Mouse (Mus musculus) forebrain, postnatal 0 days (tissue): ENCODE data around the gene Smtn. TPM values are rescaled to one million over a fixed set of nuclear protein-coding genes. Genes with fewer than 3 reads are reported as not detected.

Experiments
- ATAC-seq: fragments of 200-750 bp; cut with Nextera tagmentation; 2 replicates; pipeline ENCODE4 v1.8.0; 2017; ENCODE audit warnings: mild to moderate bottlenecking, moderate library complexity
- DNase-seq: peaks from one replicate; pipeline ENCODE4 v3.0.0-alpha.2; 2015
- H3K27ac ChIP-seq: fragments of 300-500 bp; sonication (generic); 2 replicates; pipeline ENCODE4 v1.5.1; 2014; ENCODE audit warnings: low read depth, mild to moderate bottlenecking, antibody characterized with exemption, low read length, moderate library complexity, mixed read lengths
- H3K27me3 ChIP-seq: fragments of 300-500 bp; sonication (generic); 2 replicates; pipeline ENCODE4 v1.6.1; 2014; ENCODE audit warnings: mild to moderate bottlenecking, low read length, mixed read lengths; ENCODE audit not compliant: insufficient read depth
- H3K36me3 ChIP-seq: fragments of 300-500 bp; sonication (generic); 2 replicates; pipeline ENCODE4 v1.6.1; 2014; ENCODE audit warnings: mild to moderate bottlenecking, moderate library complexity; ENCODE audit not compliant: insufficient read depth
- H3K4me1 ChIP-seq: fragments of 300-500 bp; sonication (generic); 2 replicates; pipeline ENCODE4 v1.6.1; 2014; ENCODE audit warnings: antibody characterized with exemption; ENCODE audit not compliant: insufficient read depth
- H3K4me2 ChIP-seq: fragments of 300-500 bp; sonication (generic); 2 replicates; pipeline ENCODE4 v1.6.1; 2014; ENCODE audit warnings: low read depth, mild to moderate bottlenecking, moderate library complexity
- H3K4me3 ChIP-seq: fragments of 300-500 bp; sonication (generic); 2 replicates; pipeline ENCODE4 v1.5.1; 2014; ENCODE audit warnings: low read depth, low read length, mixed read lengths
- H3K9ac ChIP-seq: fragments of 300-500 bp; sonication (generic); 2 replicates; pipeline ENCODE4 v1.6.1; 2014; ENCODE audit warnings: mild to moderate bottlenecking
- H3K9me3 ChIP-seq: fragments of 300-500 bp; sonication (generic); 2 replicates; pipeline ENCODE4 v1.6.1; 2016; ENCODE audit warnings: low read length
- CTCF ChIP-seq: sonication (generic); IDR thresholded peaks from 2 replicates; pipeline ENCODE4 v1.5.1; 2016; ENCODE audit warnings: antibody characterized with exemption, control low read depth, low read depth
- WGBS: fragments of 180-500 bp; shearing (Covaris S2); extraction: QIAGEN DNeasy Blood & Tissue Kit; methylation state at CpG from one replicate; pipeline ENCODE4 v1.1.7; 2014; 5-methylcytosine and 5-hydroxymethylcytosine counted together
- polyA plus RNA-seq: library from polyadenylated mRNA; unstranded; fragments of >200 nt; fragmentation: Nextera tagmentation; extraction: Ambion mirVana; gene quantifications from 2 replicates; pipeline ENCODE4 v1.2.1, GENCODE M21; 2015
- total RNA-seq: library from RNA; depleted of rRNA; stranded (reverse); fragments of >200 nt; gene quantifications from 2 replicates; pipeline ENCODE4 v1.2.3, GENCODE M21; 2014

Smtn gene
- total and polyA plus RNA-seq, 2 experiments from 2014 or later, result 7.9 to 8.7 TPM

DNA sequence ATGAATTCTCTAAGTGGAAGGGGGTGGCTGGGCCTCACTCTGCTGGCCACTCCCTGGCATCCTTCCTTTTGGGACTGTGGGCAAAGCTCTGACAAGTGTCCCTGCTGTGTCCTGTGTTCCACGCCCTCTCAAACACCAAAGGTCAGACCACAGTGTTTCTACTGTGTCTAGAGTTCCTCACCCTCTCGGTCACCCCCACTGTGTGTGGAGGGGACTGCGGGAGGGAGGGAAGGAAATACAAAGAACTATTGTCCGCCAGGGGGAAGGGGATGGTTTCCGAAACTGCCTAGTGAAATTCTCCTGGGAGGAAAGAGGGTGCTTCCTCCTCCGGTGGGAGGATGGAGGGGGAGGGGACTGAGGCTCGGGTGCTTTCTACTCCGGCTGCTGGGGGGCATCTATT is 5.5 kb downstream of the Smtn start:
- Histone ChIP-seq H3K4me3 (peak overlapping the region; percentile 47), H3K9ac (peak overlapping the region; percentile 60), H3K9me3 (no peaks in the 10 kb centered on the region), H3K36me3 (no peaks in the 10 kb centered on the region), H3K27me3 (no peaks in the 10 kb centered on the region), H3K27ac (no peak overlapping the region), H3K4me2 (peak overlapping the region; percentile 67), H3K4me1 (peaks cover 4% of the 10 kb centered on the region; the same call in 1 of the 2 replicates)
- ATAC-seq, result no peak
- TF ChIP-seq CTCF, result no peak
- 9% methylated on average over 8 of the region's 8 CpGs for WGBS
- no peak for DNase-seq

DNA sequence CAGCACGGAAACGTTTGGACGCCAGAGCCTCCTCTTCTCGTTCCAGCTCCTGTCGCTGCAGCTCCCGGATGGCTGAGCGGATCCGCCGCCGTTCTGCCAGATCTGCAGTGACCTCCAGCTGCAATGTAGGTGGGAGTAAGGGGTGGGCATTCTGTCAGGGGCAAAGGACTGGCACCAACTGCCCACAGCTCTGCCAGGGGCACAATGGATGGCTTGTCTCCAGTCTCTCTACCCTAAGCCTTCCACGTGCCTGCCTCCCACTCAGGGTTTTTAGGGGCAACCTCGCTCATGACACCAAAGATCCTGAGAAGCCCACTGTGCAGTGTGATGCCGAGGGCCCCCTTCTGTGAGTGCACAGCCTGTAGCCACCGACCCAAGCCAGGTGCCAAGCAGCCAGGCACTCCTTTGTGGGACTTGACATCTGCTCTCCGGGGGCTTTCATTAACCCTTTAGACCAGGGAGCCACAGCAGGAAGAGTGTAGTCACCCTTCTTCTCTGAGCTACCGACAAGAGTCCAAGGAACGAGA is 6.9 kb downstream of the Smtn start:
- Histone ChIP-seq H3K4me2 (no peak overlapping the region), H3K9me3 (no peaks in the 10 kb centered on the region), H3K4me1 (peaks cover 2% of the 10 kb centered on the region; the same call in 1 of the 2 replicates), H3K4me3 (no peak overlapping the region), H3K27me3 (no peaks in the 10 kb centered on the region), H3K36me3 (no peaks in the 10 kb centered on the region), H3K9ac (no peak overlapping the region), H3K27ac (no peak overlapping the region)
- WGBS, result 83% methylated on average over 17 of the region's 17 CpGs
- no peak for ATAC-seq
- DNase-seq, result no peak
- no peak for TF ChIP-seq CTCF

DNA sequence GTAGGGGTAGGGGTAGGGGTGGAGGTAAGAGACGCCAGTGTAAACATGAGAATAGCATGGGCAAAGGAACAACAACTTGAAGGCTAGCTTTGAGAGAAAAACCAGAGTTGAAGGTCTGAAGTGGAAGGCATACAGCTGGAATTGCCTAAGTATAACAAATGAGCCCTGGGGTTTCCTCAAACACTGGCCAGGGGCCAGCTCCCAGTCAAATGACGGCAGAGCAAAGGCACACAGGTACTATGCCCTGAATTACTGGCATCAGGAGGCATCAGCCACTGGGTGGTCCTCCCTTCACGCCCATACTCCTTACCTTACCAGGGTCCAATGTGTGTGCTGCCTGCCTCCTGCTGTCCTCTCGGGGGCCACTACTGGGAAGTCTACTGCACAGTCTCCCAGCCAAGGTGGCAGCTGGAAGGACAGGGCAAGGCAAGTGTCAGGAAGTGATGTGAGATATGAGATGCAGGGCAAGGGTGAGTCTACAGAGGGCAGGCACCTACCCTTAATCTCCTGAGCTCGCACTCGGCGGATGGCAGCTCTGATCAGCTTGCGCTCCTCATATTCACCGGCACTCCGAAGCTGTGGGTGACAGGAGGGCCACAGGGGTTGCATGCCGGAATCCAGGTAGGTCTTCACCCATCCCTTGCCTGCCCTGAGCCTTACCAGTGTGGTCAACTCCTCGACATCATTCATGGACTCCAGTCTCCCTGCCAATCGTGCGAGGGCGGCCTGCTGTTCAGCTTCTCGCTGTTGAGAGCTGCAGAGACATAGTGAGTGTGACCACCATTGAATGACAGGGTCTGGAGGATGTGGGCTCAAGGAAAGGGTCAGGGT is 8.1 kb downstream of the Smtn start:
- H3K36me3 ChIP-seq, result no peaks in the 10 kb centered on the region
- DNase-seq, result no peak

DNA sequence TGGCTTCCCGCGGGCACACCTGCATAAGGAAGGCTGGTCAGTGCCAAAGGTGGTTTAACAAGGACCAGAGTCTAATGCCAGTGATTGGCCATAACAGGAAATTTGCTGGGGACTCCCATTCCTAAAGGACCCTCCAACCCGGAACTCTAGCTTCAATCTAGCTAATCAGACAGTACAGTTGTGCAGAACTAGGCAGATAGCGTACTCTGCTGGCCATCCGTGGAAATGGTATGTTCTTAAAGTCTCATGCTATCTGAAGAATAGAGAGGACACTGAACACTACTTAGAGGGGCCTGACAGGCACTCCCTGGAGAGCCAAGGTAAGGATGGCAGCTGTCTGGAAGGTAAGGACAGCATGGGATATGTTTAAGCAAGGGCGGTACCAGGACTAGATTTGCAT is 8.8 kb downstream of the Smtn start:
- H3K4me1 ChIP-seq, result no peaks in the 10 kb centered on the region
- 83% methylated on average over 6 of the region's 6 CpGs for WGBS
- no peaks in the 10 kb centered on the region for H3K9me3 ChIP-seq
- H3K9ac ChIP-seq, result no peak overlapping the region
- no peak overlapping the region for H3K4me2 ChIP-seq
- H3K27me3 ChIP-seq, result no peaks in the 10 kb centered on the region
- no peak overlapping the region for H3K4me3 ChIP-seq
- DNase-seq, result peak; percentile 63
- no peaks in the 10 kb centered on the region for H3K36me3 ChIP-seq
- ATAC-seq, result no peak
- no peak overlapping the region for H3K27ac ChIP-seq
- TF ChIP-seq CTCF, result peak; percentile 79

More for the DNA sequence above, 8.1 kb downstream of the Smtn start:
- no peak overlapping the region for H3K27ac ChIP-seq
- no peaks in the 10 kb centered on the region for H3K27me3 ChIP-seq
- H3K4me1 ChIP-seq, result no peaks in the 10 kb centered on the region
- ATAC-seq, result no peak
- H3K4me3 ChIP-seq, result no peak overlapping the region
- no peak overlapping the region for H3K4me2 ChIP-seq
- no peak overlapping the region for H3K9ac ChIP-seq
- WGBS, result 89% methylated on average over 16 of the region's 16 CpGs
- TF ChIP-seq CTCF, result no peak
- no peaks in the 10 kb centered on the region for H3K9me3 ChIP-seq

DNA sequence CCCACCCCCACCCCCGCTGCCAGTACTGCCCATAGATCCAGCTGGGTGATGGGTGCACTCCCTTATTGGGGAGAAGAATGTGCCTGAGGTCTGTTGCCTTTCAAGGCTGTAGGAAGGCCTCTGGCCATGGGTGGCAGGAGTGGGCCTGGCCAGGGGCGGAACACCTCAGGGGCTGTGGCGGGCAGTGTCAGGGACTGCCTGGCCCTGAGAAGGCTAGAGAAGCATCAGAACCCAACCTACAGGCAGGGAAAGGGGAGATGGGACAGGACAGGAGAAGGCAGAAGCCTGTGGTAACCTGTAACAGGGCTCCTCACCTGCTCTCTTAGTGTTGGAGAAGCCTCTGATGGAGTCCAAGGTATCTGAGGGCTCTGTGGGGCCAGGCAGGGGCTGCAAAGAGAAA is 9.7 kb downstream of the Smtn start:
- Histone ChIP-seq H3K4me1 (no peaks in the 10 kb centered on the region), H3K4me3 (no peak overlapping the region), H3K9me3 (no peaks in the 10 kb centered on the region), H3K36me3 (no peaks in the 10 kb centered on the region), H3K9ac (no peak overlapping the region), H3K4me2 (no peak overlapping the region), H3K27ac (no peak overlapping the region), H3K27me3 (no peaks in the 10 kb centered on the region)
- WGBS, result 89% methylated on average over 3 of the region's 3 CpGs
- DNase-seq, result no peak
- ATAC-seq, result no peak
- no peak for TF ChIP-seq CTCF

DNA sequence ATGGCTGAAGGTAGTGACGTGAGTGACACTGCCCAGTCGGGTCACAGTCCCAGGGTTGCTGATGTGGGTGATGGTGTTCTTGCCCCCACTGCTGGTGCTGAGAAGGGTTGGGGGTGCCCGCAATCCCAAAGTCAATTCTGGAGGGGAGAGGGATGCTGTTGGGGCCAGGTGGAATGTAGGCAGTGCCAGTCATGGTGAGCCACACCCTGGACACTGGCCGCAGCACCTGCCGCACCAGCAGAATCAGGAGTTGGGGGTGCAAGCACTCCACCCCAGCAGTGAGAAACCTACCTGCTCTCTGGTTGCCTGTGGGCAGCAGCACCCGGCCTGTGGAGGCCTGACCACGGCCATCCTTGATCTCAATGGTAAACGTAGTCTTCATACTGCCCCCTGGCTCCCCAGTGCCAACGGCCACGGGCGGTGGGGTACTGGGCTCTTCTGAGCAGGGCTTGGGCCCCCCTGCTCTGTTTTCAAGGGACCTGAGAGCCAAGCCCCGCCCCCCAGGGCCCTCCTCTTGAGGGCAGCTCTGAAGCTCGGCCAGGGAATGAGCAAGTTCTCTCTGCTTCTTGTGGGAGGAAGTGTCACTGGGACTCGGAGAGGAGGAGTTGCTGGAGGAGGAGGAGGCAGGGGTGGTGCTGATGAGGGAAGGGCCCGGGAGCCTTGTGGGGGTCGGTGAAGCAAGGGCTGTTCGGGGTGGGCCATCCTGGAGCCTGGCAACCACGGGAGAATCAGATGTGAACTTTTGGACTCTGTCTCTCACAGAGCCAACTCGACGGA is 10.7 kb downstream of the Smtn start:
- TF ChIP-seq CTCF, result no peak
- DNase-seq, result no peak
- H3K4me3 ChIP-seq, result no peak overlapping the region
- WGBS, result 81% methylated on average over 20 of the region's 20 CpGs
- H3K4me1 ChIP-seq, result no peaks in the 10 kb centered on the region
- H3K27me3 ChIP-seq, result no peaks in the 10 kb centered on the region
- no peaks in the 10 kb centered on the region for H3K36me3 ChIP-seq
- no peak for ATAC-seq
- no peak overlapping the region for H3K4me2 ChIP-seq
- no peak overlapping the region for H3K9ac ChIP-seq
- H3K27ac ChIP-seq, result no peak overlapping the region
- no peaks in the 10 kb centered on the region for H3K9me3 ChIP-seq

DNA sequence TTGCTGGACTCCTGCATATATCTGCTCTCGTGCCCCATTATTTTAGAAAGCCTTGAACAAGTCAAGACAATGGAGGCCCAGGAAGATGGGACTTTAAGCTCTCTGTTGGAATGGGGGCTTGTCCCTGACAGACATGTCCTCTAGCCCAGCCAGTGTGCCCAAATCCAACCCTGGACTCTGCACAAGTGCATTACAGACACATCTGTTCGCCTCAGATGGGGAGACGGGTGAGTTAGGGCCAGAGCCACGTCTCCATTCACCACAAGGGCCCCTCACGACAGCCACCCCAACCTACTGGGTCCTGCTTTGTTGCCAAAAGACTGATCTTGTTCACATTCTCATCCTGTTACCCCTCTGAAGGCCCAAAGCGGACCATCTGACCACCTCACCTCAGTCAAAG is 12.2 kb downstream of the Smtn start:
- WGBS, result 82% methylated on average over 6 of the region's 6 CpGs
- ATAC-seq (no peak), DNase-seq (no peak)
- Histone ChIP-seq H3K4me1 (no peaks in the 10 kb centered on the region), H3K27ac (no peak overlapping the region), H3K36me3 (no peaks in the 10 kb centered on the region), H3K9ac (no peak overlapping the region), H3K4me3 (no peak overlapping the region), H3K9me3 (no peaks in the 10 kb centered on the region), H3K4me2 (no peak overlapping the region), H3K27me3 (no peaks in the 10 kb centered on the region)
- TF ChIP-seq CTCF, result no peak
